Comparison of ENCODE assay signal across 8 mouse cellular contexts in genomic region chr9:104262016-104262762, GRCm38 (mm10). TPM values are rescaled to one million over a fixed set of nuclear protein-coding genes. Genes with fewer than 3 reads are reported as not detected.
DNase-seq lines count a peak whose midpoint lies in the region; ATAC-seq and TF ChIP-seq lines count a peak whose summit lies in the region.

No protein-coding gene starts in this region.

- peak; percentile 44 for DNase-seq in gastrocnemius, postnatal 14 days
- no peak for DNase-seq in gastrocnemius, postnatal 25 days
- DNase-seq in embryo, embryonic 11 days, result peak; percentile 64
- peak; percentile 54 for DNase-seq in left cerebral cortex, postnatal 4 days
- peak; percentile 12 for DNase-seq in midbrain, embryonic 10.5 days (ENCODE audit: low spot score)
- DNase-seq in layer of hippocampus, adult 11-12 months (ENCODE audit: low spot score), result no peak

- no peak overlapping the region for H3K27ac ChIP-seq in ES-Bruce4 (ENCODE audit: insufficient read depth, low read length)
- H3K27ac ChIP-seq in midbrain, embryonic 10.5 days (replicated peaks), result peak overlapping the region; percentile 92

- H3K9me3 ChIP-seq in ES-Bruce4 (replicated peaks; ENCODE audit: control insufficient read depth, insufficient read depth, low read length, poor library complexity, severe bottlenecking), result no peaks in the 10 kb centered on the region
- H3K9me3 ChIP-seq in midbrain, embryonic 10.5 days (replicated peaks), result no peaks in the 10 kb centered on the region

- H3K36me3 ChIP-seq in ES-Bruce4 (ENCODE audit: control insufficient read depth, insufficient read depth, low read length, poor library complexity, severe bottlenecking), result peaks cover 2% of the 10 kb centered on the region; the same call in 1 of the 2 replicates
- H3K36me3 ChIP-seq in midbrain, embryonic 10.5 days, result no peaks in the 10 kb centered on the region

- peak; percentile 12 to 14; a peak in 2 of 4 replicates for ATAC-seq in hematopoietic stem cell, adult 5-6 weeks (replicated peaks in 1 of 2; ENCODE audit: insufficient read depth in 1 of 2, low FRiP score in 2 of 2, low TSS enrichment in 1 of 2, low read depth in 1 of 2, poor library complexity in 2 of 2, severe bottlenecking in 2 of 2)

- TF ChIP-seq EP300 in ES-Bruce4 (IDR thresholded peaks at IDR 0.05; ENCODE audit: insufficient read depth, low read depth, low read length), result no peak

- no peaks in the 10 kb centered on the region for H3K4me1 ChIP-seq in ES-Bruce4 (ENCODE audit: control insufficient read depth, insufficient read depth, low read length)
- H3K4me1 ChIP-seq in midbrain, embryonic 10.5 days, result peaks cover 27% of the 10 kb centered on the region

- no peak for TF ChIP-seq CTCF in ES-Bruce4 (IDR thresholded peaks at IDR 0.05; ENCODE audit: low read depth, low read length)

- under 1% methylated on average over 43 of the region's 46 CpGs for WGBS in midbrain, embryonic 10.5 days

- TF ChIP-seq POLR2A in ES-Bruce4 (IDR thresholded peaks at IDR 0.05; ENCODE audit: insufficient read depth, low read length), result no peak

- intact Hi-C loops in gastrocnemius, postnatal 14 days (cut with DNase I; ENCODE audit: low total_unique reads), result no loop called here
- intact Hi-C loops in left cerebral cortex, postnatal 4 days (cut with DNase I), result no loop called here

- no peaks in the 10 kb centered on the region for H3K27me3 ChIP-seq in ES-Bruce4 (ENCODE audit: control insufficient read depth, insufficient read depth, low read length, poor library complexity, severe bottlenecking)
- H3K27me3 ChIP-seq in midbrain, embryonic 10.5 days (ENCODE audit: low read depth, poor library complexity, severe bottlenecking), result no peaks in the 10 kb centered on the region

- H3K4me3 ChIP-seq in ES-Bruce4 (ENCODE audit: low read depth, low read length), result peak overlapping the region; percentile 85
- peak overlapping the region; percentile 95 for H3K4me3 ChIP-seq in midbrain, embryonic 10.5 days

- peak overlapping the region; percentile 86 for H3K9ac ChIP-seq in ES-Bruce4 (ENCODE audit: low read depth, poor library complexity, severe bottlenecking)

RNA-seq across cellular contexts. Expression of gene Dnajc13, which starts 0.5 kb away (rescaled TPM):
- total RNA-seq in gastrocnemius, postnatal 14 days (2021), result 10 to 100 TPM; 19.2 to 24.1 TPM
- total RNA-seq in gastrocnemius, postnatal 25 days (2021), result 10 to 100 TPM; 25.8 to 26.2 TPM
- polyA plus RNA-seq in ES-Bruce4 (2011; ENCODE audit: insufficient read depth, insufficient read length, low read depth, missing spikeins), result 110 and 119 TPM in 2 replicates
- 37.9 and 50.4 TPM in 2 replicates for total RNA-seq in hematopoietic stem cell, adult 5-6 weeks (2017)
- 100 to 1,000 TPM in 1 of 2 experiments, 10 to 100 TPM in 1; 90.2 to 100 TPM for total RNA-seq in left cerebral cortex, postnatal 4 days (2021)
- polyA plus RNA-seq in midbrain, embryonic 10.5 days (2016; fragmentation: Nextera tagmentation; extraction: Ambion mirVana), result 15.9 and 18.7 TPM in 2 replicates

Comparison
In these comparisons a context has a peak if more than half of its experiments do, and no peak if none do; other contexts are left out.
1. DNase-seq: peak in gastrocnemius, postnatal 14 days (single experiment), embryo, embryonic 11 days (single experiment), left cerebral cortex, postnatal 4 days (single experiment) and midbrain, embryonic 10.5 days (single experiment); none in gastrocnemius, postnatal 25 days (single experiment) and layer of hippocampus, adult 11-12 months (single experiment).